8 mouse cellular contexts compared by ENCODE assay signal in genomic region chr4:105914996-105915395, GRCm38 (mm10).
DNase-seq lines count a peak whose midpoint lies in the region; ATAC-seq and TF ChIP-seq lines count a peak whose summit lies in the region.
"Had no signal": no experiment of that assay in that cellular context is flagged by ENCODE, and none has a peak within 500 bp of the region (broad histone marks: within the 10 kb centered on the region; RNA-seq: fewer than 3 reads in every experiment).

No protein-coding gene starts in this region.

- peak; percentile 12 for DNase-seq in 416B (ENCODE audit: low read depth)
- DNase-seq in ES-CJ7 (ENCODE audit: low read depth, low spot score) = peak; percentile 62
- DNase-seq in embryonic facial prominence, embryonic 14.5 days (ENCODE audit: low spot score) = peak; percentile 65
- DNase-seq in lung, adult 18-20 months = peak; percentile 24 to 39
- no peak for DNase-seq in natural killer cell, adult 2 months (ENCODE audit: low spot score in 2 of 2)

- H3K27me3 ChIP-seq in intestine, postnatal 0 days (replicated peaks; ENCODE audit: control insufficient read depth, insufficient read depth, low read length) = no peaks in the 10 kb centered on the region
- H3K27me3 ChIP-seq in intestine, embryonic 15.5 days (replicated peaks) = no peaks in the 10 kb centered on the region
- H3K27me3 ChIP-seq in embryonic facial prominence, embryonic 14.5 days (replicated peaks; ENCODE audit: control insufficient read depth, insufficient read depth, low read length) = no peaks in the 10 kb centered on the region

- no peak overlapping the region for H3K27ac ChIP-seq in intestine, postnatal 0 days (ENCODE audit: low read depth, low read length)
- H3K27ac ChIP-seq in intestine, embryonic 15.5 days = no peak overlapping the region
- H3K27ac ChIP-seq in embryonic facial prominence, embryonic 14.5 days (replicated peaks; ENCODE audit: low read depth, low read length) = no peak overlapping the region

- no peak overlapping the region for H3K4me3 ChIP-seq in intestine, postnatal 0 days (ENCODE audit: low read depth, low read length)
- H3K4me3 ChIP-seq in intestine, embryonic 15.5 days (replicated peaks) = no peak overlapping the region
- no peak overlapping the region for H3K4me3 ChIP-seq in embryonic facial prominence, embryonic 14.5 days (ENCODE audit: low read depth, low read length)
- H3K4me3 ChIP-seq: myocyte had no signal

- H3K9me3 ChIP-seq in intestine, postnatal 0 days (ENCODE audit: control insufficient read depth) = no peaks in the 10 kb centered on the region
- no peaks in the 10 kb centered on the region for H3K9me3 ChIP-seq in intestine, embryonic 15.5 days
- H3K9me3 ChIP-seq in embryonic facial prominence, embryonic 14.5 days (ENCODE audit: control insufficient read depth, low read length) = no peaks in the 10 kb centered on the region

- no peak overlapping the region for H3K9ac ChIP-seq in intestine, postnatal 0 days (ENCODE audit: low read depth, low read length)
- H3K9ac ChIP-seq in intestine, embryonic 15.5 days = no peak overlapping the region
- H3K9ac ChIP-seq in embryonic facial prominence, embryonic 14.5 days (ENCODE audit: low read depth, low read length) = no peak overlapping the region

- H3K36me3 ChIP-seq in intestine, postnatal 0 days (ENCODE audit: control insufficient read depth, insufficient read depth) = no peaks in the 10 kb centered on the region
- no peaks in the 10 kb centered on the region for H3K36me3 ChIP-seq in intestine, embryonic 15.5 days
- H3K36me3 ChIP-seq in embryonic facial prominence, embryonic 14.5 days (ENCODE audit: control insufficient read depth, insufficient read depth, low read length) = no peaks in the 10 kb centered on the region

- 37% methylated on average over 6 of the region's 6 CpGs for WGBS in intestine, postnatal 0 days
- 49% methylated on average over 6 of the region's 6 CpGs for WGBS in intestine, embryonic 15.5 days
- 44% methylated on average over 6 of the region's 6 CpGs for WGBS in embryonic facial prominence, embryonic 14.5 days

- peak; percentile 72 for TF ChIP-seq CTCF in intestine, postnatal 0 days (IDR thresholded peaks at IDR 0.05; ENCODE audit: low read depth)

- no peak for ATAC-seq in intestine, postnatal 0 days
- ATAC-seq in intestine, embryonic 15.5 days = no peak
- ATAC-seq in embryonic facial prominence, embryonic 14.5 days (ENCODE audit: low read depth) = no peak

- no peaks in the 10 kb centered on the region for H3K4me1 ChIP-seq in intestine, postnatal 0 days (replicated peaks; ENCODE audit: control insufficient read depth, insufficient read depth, low read length)
- H3K4me1 ChIP-seq in intestine, embryonic 15.5 days (replicated peaks) = 0 out of 2 replicates have a peak, but pooled peaks cover 4% of the 10 kb centered on the region
- peaks cover 19% of the 10 kb centered on the region for H3K4me1 ChIP-seq in embryonic facial prominence, embryonic 14.5 days (ENCODE audit: control insufficient read depth, insufficient read depth, low read length)

- no peak overlapping the region for H3K4me2 ChIP-seq in intestine, postnatal 0 days (replicated peaks; ENCODE audit: low read depth)
- no peak overlapping the region for H3K4me2 ChIP-seq in intestine, embryonic 15.5 days (replicated peaks)
- H3K4me2 ChIP-seq in embryonic facial prominence, embryonic 14.5 days (ENCODE audit: low read depth, low read length) = no peak overlapping the region

Comparison
In these comparisons a context has a peak if more than half of its experiments do, and no peak if none do; other contexts are left out.
1. DNase-seq: peak in 416B (single experiment), ES-CJ7 (single experiment), embryonic facial prominence, embryonic 14.5 days (single experiment) and lung, adult 18-20 months (2 of 2); none in natural killer cell, adult 2 months (0 of 2).